Mouse (Mus musculus) frontal cortex, adult 2 months (tissue): ENCODE results near the gene Med24. TPM values are rescaled to one million over a fixed set of nuclear protein-coding genes. Genes with fewer than 3 reads are reported as not detected.

Experiments
- DNase-seq, 2 experiments: peaks; one replicate each; pipeline ENCODE4 v3.0.0; 2022; ENCODE audit warnings: low spot score in 1 of 2; ENCODE audit errors: extremely low spot score in 1 of 2
- polyA plus RNA-seq: library from polyadenylated mRNA; depleted of rRNA; stranded (reverse); fragments of >200 nt; gene quantifications from 2 replicates; pipeline ENCODE4 v1.2.3, GENCODE M21; 2012; rRNA removed

Gene Med24
- polyA plus RNA-seq, 1 experiment: 157 TPM

DNA sequence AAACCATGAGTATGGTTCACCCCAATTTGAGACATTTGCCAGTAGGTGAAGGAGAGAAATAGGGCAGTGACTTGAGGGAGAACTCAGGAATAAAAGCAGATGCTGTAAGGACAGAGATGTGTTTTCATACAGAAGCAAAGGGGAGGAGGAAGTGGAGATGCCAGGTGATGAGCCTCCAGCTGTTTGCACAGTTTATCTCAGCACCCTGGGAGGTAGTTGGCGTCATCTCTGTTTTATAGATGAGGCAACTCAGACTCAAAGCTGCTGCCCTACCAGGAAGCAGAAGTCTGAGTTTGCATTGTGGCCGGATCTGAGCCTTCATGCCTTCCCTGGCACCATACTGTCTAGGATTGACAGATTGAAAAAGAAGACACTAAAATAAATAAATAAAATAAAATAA, 60.3 kb downstream of the Med24 start:
- DNase-seq: no peak

DNA sequence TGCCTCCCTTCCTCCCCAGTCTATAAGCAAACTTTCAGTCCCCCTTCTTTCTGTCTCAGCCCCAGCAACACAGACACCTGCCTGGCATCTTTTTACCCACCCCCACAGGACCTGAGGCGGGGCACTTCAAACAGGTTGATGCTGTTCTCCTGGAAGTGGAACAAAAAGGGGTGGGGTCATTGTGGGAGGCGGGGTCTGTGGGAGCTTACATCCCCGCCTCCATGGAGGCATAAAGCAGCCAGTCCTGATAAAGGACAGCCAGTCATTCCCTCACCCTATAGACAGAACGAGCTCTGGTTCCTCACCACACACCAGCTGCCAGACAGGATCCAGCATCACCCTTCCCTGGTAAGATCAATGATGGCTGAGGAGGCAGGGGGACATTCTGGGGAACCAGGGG, 65.1 kb downstream of the Med24 start, which contains the start of gene Gsdma:
TSS of gene Gsdma (plus strand) at position 261 of the 400 bp plus-strand sequence.
- no peak for DNase-seq

DNA sequence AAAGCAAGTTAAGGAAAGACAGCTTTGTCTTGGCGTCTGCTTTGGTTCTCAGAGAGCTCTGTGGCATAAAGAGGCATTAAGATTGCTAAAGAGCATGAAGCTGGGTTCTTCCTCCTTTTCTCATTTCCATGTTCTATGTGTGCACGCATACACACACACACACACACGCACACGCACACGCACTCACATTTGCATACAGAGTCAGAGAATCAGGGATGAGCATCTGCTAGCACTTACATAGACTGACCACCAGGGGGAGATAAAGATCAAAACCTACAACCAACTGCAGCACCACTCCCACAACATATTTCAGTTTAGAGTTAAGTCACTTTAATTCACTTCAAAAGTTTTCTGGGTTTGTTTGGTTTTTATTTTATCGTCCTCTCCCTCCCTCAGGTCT, 68.7 kb downstream of the Med24 start:
- DNase-seq: peak; percentile 43 to 70

DNA sequence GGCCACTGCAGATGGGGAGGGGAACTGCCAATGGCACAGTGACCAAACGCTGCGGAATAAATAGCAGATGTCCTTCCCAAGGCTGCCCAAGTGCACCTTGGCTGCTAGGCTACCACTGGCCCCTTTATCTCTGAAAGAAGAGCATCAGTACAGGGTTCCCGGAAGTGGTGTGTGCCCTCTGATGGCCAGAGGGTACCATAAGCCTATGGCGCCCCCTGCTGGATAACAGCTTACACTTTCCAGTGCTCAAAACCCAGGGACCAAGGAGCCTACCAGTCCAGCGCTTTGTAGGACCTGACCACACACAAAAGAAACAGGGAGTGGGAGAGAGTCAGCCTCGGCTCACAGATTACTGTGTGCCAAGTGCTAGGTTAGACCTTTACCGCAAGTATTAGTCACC, 74.2 kb downstream of the Med24 start:
- peak in 1 of 2 experiments; percentile 49 for DNase-seq

Other genes starting within 250 kb of the Med24 start
- gene Ikzf3, start 183.4 kb downstream of the Med24 start, polyA plus RNA-seq: 0.17 and 0.32 TPM in 2 replicates
- 0.10 TPM in 1 of 2 replicates, not detected in the other for gene Zpbp2, start 178.3 kb downstream of the Med24 start, polyA plus RNA-seq
- gene Ormdl3, start 142.1 kb downstream of the Med24 start, polyA plus RNA-seq: 54.6 and 57.1 TPM in 2 replicates
- gene Lrrc3c, start 131.1 kb downstream of the Med24 start, polyA plus RNA-seq: not detected in 2 replicates
- 0.25 and 0.36 TPM in 2 replicates for gene Gm12355, start 103.8 kb downstream of the Med24 start, polyA plus RNA-seq
- gene Gsdma3, start 103.1 kb downstream of the Med24 start, polyA plus RNA-seq: not detected in 2 replicates
- not detected in 2 replicates for gene Gsdma2, start 82.7 kb downstream of the Med24 start, polyA plus RNA-seq
- 0.15 and 0.16 TPM in 2 replicates for gene Gsdma, start 65.1 kb downstream of the Med24 start, polyA plus RNA-seq
- 166 and 177 TPM in 2 replicates for gene Psmd3, start 46.9 kb downstream of the Med24 start, polyA plus RNA-seq
- gene Csf3, start 28.2 kb downstream of the Med24 start, polyA plus RNA-seq: not detected in 2 replicates
- 770 and 851 TPM in 2 replicates for gene Thra, start 11.2 kb upstream of the Med24 start, polyA plus RNA-seq
- gene Nr1d1, start 45.9 kb upstream of the Med24 start, polyA plus RNA-seq: 124 and 126 TPM in 2 replicates
- 112 and 123 TPM in 2 replicates for gene Msl1, start 66.1 kb upstream of the Med24 start, polyA plus RNA-seq
- gene Casc3, start 75.5 kb upstream of the Med24 start, polyA plus RNA-seq: 47.8 TPM in 2 replicates
- gene Rapgefl1, start 107.3 kb upstream of the Med24 start, polyA plus RNA-seq: 167 and 174 TPM in 2 replicates
- 26.3 and 26.7 TPM in 2 replicates for gene Wipf2, start 134.2 kb upstream of the Med24 start, polyA plus RNA-seq
- 0.62 and 0.67 TPM in 2 replicates for gene Cdc6, start 178.4 kb upstream of the Med24 start, polyA plus RNA-seq
- 6.4 and 7.9 TPM in 2 replicates for gene Rara, start 198.4 kb upstream of the Med24 start, polyA plus RNA-seq